Mouse (Mus musculus) megakaryocyte, adult 5-6 weeks (primary cell): Measurements from ENCODE around the gene Lamtor1. TPM values are rescaled to one million over a fixed set of nuclear protein-coding genes. Genes with fewer than 3 reads are reported as not detected.

Experiments used
- total RNA-seq, 2 experiments: library from RNA; stranded (forward) in 1 of 2; stranded (reverse) in 1 of 2; fragments of 153-499, 151-499 nt in 1 of 2; fragments of 221-1000, 200-1000 nt in 1 of 2; gene quantifications; 2 replicates each; pipeline versions ENCODE4 v1.2.3 to v1.2.4; 2015 to 2017

The Lamtor1 gene
- total RNA-seq, 2 experiments from 2014 or later = 127 to 160 TPM

Other genes with a start within 250 kb of the Lamtor1 start
- gene Clpb, start 242.3 kb upstream of the Lamtor1 start, total RNA-seq (2015) = 3.2 and 8.3 TPM in 2 replicates
- 12.2 and 18.4 TPM in 2 replicates for gene Clpb, start 242.3 kb upstream of the Lamtor1 start, total RNA-seq (2017)
- not detected in 2 replicates for gene Phox2a, start 87.6 kb upstream of the Lamtor1 start, total RNA-seq (2015)
- not detected in 2 replicates for gene Phox2a, start 87.6 kb upstream of the Lamtor1 start, total RNA-seq (2017)
- gene Inppl1, start 67.7 kb upstream of the Lamtor1 start, total RNA-seq (2015) = 12.2 and 12.4 TPM in 2 replicates
- 18.2 and 52.7 TPM in 2 replicates for gene Inppl1, start 67.7 kb upstream of the Lamtor1 start, total RNA-seq (2017)
- 0.96 TPM in 1 of 2 replicates, not detected in the other for gene Folr2, start 48.7 kb upstream of the Lamtor1 start, total RNA-seq (2015)
- gene Folr2, start 48.7 kb upstream of the Lamtor1 start, total RNA-seq (2017) = not detected in 2 replicates
- 57.1 and 70.8 TPM in 2 replicates for gene Anapc15, start 42.2 kb upstream of the Lamtor1 start, total RNA-seq (2015)
- gene Anapc15, start 42.2 kb upstream of the Lamtor1 start, total RNA-seq (2017) = 69.3 and 94.9 TPM in 2 replicates
- gene Folr1, start 35.1 kb upstream of the Lamtor1 start, total RNA-seq (2015) = 0.62 TPM in 1 of 2 replicates, not detected in the other
- 0.62 TPM in 1 of 2 replicates, not detected in the other for gene Folr1, start 35.1 kb upstream of the Lamtor1 start, total RNA-seq (2017)
- 0.11 TPM in 1 of 2 replicates, not detected in the other for gene Tomt, start 455 bp downstream of the Lamtor1 start, total RNA-seq (2015)
- 0.07 TPM in 1 of 2 replicates, not detected in the other for gene Tomt, start 455 bp downstream of the Lamtor1 start, total RNA-seq (2017)
- gene Lrrc51, start 28.0 kb downstream of the Lamtor1 start, total RNA-seq (2015) = 0.82 and 1.1 TPM in 2 replicates
- gene Lrrc51, start 28.0 kb downstream of the Lamtor1 start, total RNA-seq (2017) = 0.70 TPM in 1 of 2 replicates, not detected in the other
- 71.4 and 82.2 TPM in 2 replicates for gene Numa1, start 28.2 kb downstream of the Lamtor1 start, total RNA-seq (2015)
- 122 and 139 TPM in 2 replicates for gene Numa1, start 28.2 kb downstream of the Lamtor1 start, total RNA-seq (2017)
- 8.8 and 11.1 TPM in 2 replicates for gene Il18bp, start 112.8 kb downstream of the Lamtor1 start, total RNA-seq (2015)
- 4.9 and 5.4 TPM in 2 replicates for gene Il18bp, start 112.8 kb downstream of the Lamtor1 start, total RNA-seq (2017)
- gene Rnf121, start 159.6 kb downstream of the Lamtor1 start, total RNA-seq (2015) = 13.3 and 14.9 TPM in 2 replicates
- 10.5 and 11.0 TPM in 2 replicates for gene Rnf121, start 159.6 kb downstream of the Lamtor1 start, total RNA-seq (2017)
- gene Xndc1, start 159.6 kb downstream of the Lamtor1 start, total RNA-seq (2015) = 7.1 and 9.5 TPM in 2 replicates
- gene Xndc1, start 159.6 kb downstream of the Lamtor1 start, total RNA-seq (2017) = 13.0 and 15.4 TPM in 2 replicates
- 0.39 and 0.40 TPM in 2 replicates for gene Xntrpc, start 159.8 kb downstream of the Lamtor1 start, total RNA-seq (2015)
- gene Xntrpc, start 159.8 kb downstream of the Lamtor1 start, total RNA-seq (2017) = not detected in 2 replicates
- 0.41 TPM in 1 of 2 replicates, not detected in the other for gene Trpc2, start 177.2 kb downstream of the Lamtor1 start, total RNA-seq (2015)
- 0.20 and 0.37 TPM in 2 replicates for gene Trpc2, start 177.2 kb downstream of the Lamtor1 start, total RNA-seq (2017)
- not detected in 2 replicates for gene Art1, start 195.8 kb downstream of the Lamtor1 start, total RNA-seq (2015)
- gene Art1, start 195.8 kb downstream of the Lamtor1 start, total RNA-seq (2017) = not detected in 2 replicates
- 0.20 TPM in 1 of 2 replicates, not detected in the other for gene Art5, start 203.6 kb downstream of the Lamtor1 start, total RNA-seq (2015)
- gene Art5, start 203.6 kb downstream of the Lamtor1 start, total RNA-seq (2017) = not detected in 2 replicates
- not detected in 2 replicates for gene Chrna10, start 210.9 kb downstream of the Lamtor1 start, total RNA-seq (2015)
- not detected in 2 replicates for gene Chrna10, start 210.9 kb downstream of the Lamtor1 start, total RNA-seq (2017)